Mouse (Mus musculus) hindbrain, embryonic 10.5 days (tissue): ENCODE measurements around the gene Serpinb6a. TPM values are rescaled to one million over a fixed set of nuclear protein-coding genes. Genes with fewer than 3 reads are reported as not detected.
"Not testable (repeated sequence)": the region's sequence is repeated elsewhere in the genome, so short reads cannot be mapped to it uniquely, and the experiment has no call there.

ENCODE experiments used
- DNase-seq: peaks from one replicate; pipeline ENCODE4 v3.0.0-alpha.2; 2017; ENCODE audit warnings: low spot score
- H3K27ac ChIP-seq: fragments of 300-500 bp; sonication (generic); 2 replicates; pipeline ENCODE4 v1.5.1; 2016; ENCODE audit warnings: mild to moderate bottlenecking, moderate library complexity
- H3K27me3 ChIP-seq: fragments of 300-500 bp; sonication (generic); 2 replicates; pipeline ENCODE4 v1.6.1; 2016; ENCODE audit warnings: mild to moderate bottlenecking; ENCODE audit not compliant: poor library complexity, insufficient read depth, severe bottlenecking
- H3K36me3 ChIP-seq: fragments of 300-500 bp; sonication (generic); 2 replicates; pipeline ENCODE4 v1.6.1; 2016; ENCODE audit warnings: mild to moderate bottlenecking, moderate library complexity
- H3K4me1 ChIP-seq: fragments of 300-500 bp; sonication (generic); replicated peaks from 2 replicates; pipeline ENCODE4 v1.6.1; 2016; ENCODE audit warnings: mild to moderate bottlenecking
- H3K4me3 ChIP-seq: fragments of 300-500 bp; sonication (generic); 2 replicates; pipeline ENCODE4 v1.5.1; 2016; ENCODE audit warnings: mild to moderate bottlenecking, moderate library complexity
- H3K9me3 ChIP-seq: fragments of 300-500 bp; sonication (generic); 2 replicates; pipeline ENCODE4 v1.6.1; 2016; ENCODE audit warnings: mild to moderate bottlenecking, moderate library complexity
- WGBS: fragments of 180-500 bp; shearing (Covaris S2); methylation state at CpG from one replicate; pipeline ENCODE4 v1.1.7; 2016; 5-methylcytosine and 5-hydroxymethylcytosine counted together
- polyA plus RNA-seq: library from polyadenylated mRNA; unstranded; fragments of >200 nt; fragmentation: Nextera tagmentation; extraction: Ambion mirVana; gene quantifications from 2 replicates; pipeline ENCODE4 v1.2.1, GENCODE M21; 2016

Serpinb6a gene
- polyA plus RNA-seq, 1 experiment from 2014 or later, result 35.5 TPM

- Histone ChIP-seq H3K4me1 (peaks cover 10% of the 10 kb centered on the region), H3K9me3 (no peaks in the 10 kb centered on the region), H3K27ac (peak within 1 kb of the TSS; percentile 92), H3K36me3 (no peaks in the 10 kb centered on the region), H3K4me3 (peak within 1 kb of the TSS; percentile 67), H3K27me3 (no peaks in the 10 kb centered on the region)
- DNase-seq, result peak; percentile 85
- 3% methylated on average over 22 of the region's 22 CpGs for WGBS
Measured at GRCm38 (mm10) chr13:33964206-33965046, 38.2 kb downstream of the Serpinb6a start, which contains the start of gene Nqo2. Gene Nqo2 (plus strand): TSS chr13:33964687.

- Histone ChIP-seq H3K27ac (no peak overlapping the region), H3K27me3 (no peaks in the 10 kb centered on the region), H3K4me3 (no peak overlapping the region), H3K36me3 (no peaks in the 10 kb centered on the region), H3K4me1 (no peaks in the 10 kb centered on the region), H3K9me3 (no peaks in the 10 kb centered on the region)
- whole genome bisulfite sequencing, result 89% methylated on average over 2 of the region's 2 CpGs
- DNase-seq, result no peak
Measured at GRCm38 (mm10) chr13:33959771-33960170, 42.8 kb downstream of the Serpinb6a start.

GRCm38 (mm10) chr13:33956571-33957421 is 45.8 kb downstream of the Serpinb6a start:
- no peaks in the 10 kb centered on the region for H3K4me1 ChIP-seq
- no peak overlapping the region for H3K27ac ChIP-seq
- H3K36me3 ChIP-seq, result no peaks in the 10 kb centered on the region
- 40% methylated on average over 6 of the region's 6 CpGs for WGBS
- H3K4me3 ChIP-seq, result no peak overlapping the region
- H3K9me3 ChIP-seq, result no peaks in the 10 kb centered on the region
- DNase-seq, result no peak
- H3K27me3 ChIP-seq, result no peaks in the 10 kb centered on the region

- H3K4me1 ChIP-seq, result no peaks in the 10 kb centered on the region
- H3K27ac ChIP-seq, result no peak overlapping the region
- no peak for DNase-seq
- WGBS, result 94% methylated on average over 2 of the region's 2 CpGs
- no peaks in the 10 kb centered on the region for H3K9me3 ChIP-seq
- H3K4me3 ChIP-seq, result no peak overlapping the region
- H3K27me3 ChIP-seq, result no peaks in the 10 kb centered on the region
- no peaks in the 10 kb centered on the region for H3K36me3 ChIP-seq
Measured at GRCm38 (mm10) chr13:33952947-33953346, 49.6 kb downstream of the Serpinb6a start.

GRCm38 (mm10) chr13:33952075-33952449 is 50.5 kb downstream of the Serpinb6a start:
- WGBS, result 84% methylated on average over 1 of the region's 1 CpGs
- DNase-seq, result no peak
- Histone ChIP-seq H3K36me3 (no peaks in the 10 kb centered on the region), H3K9me3 (no peaks in the 10 kb centered on the region), H3K27me3 (no peaks in the 10 kb centered on the region), H3K4me3 (no peak overlapping the region), H3K27ac (no peak overlapping the region), H3K4me1 (no peaks in the 10 kb centered on the region)

- Histone ChIP-seq H3K36me3 (no peaks in the 10 kb centered on the region), H3K27ac (no peak overlapping the region), H3K27me3 (no peaks in the 10 kb centered on the region)
Measured at GRCm38 (mm10) chr13:33951308-33952074, 51.1 kb downstream of the Serpinb6a start.

GRCm38 (mm10) chr13:33942212-33942779 is 60.3 kb downstream of the Serpinb6a start:
- no peaks in the 10 kb centered on the region for H3K27me3 ChIP-seq
- 51% methylated on average over 4 of the region's 4 CpGs for WGBS
- no peaks in the 10 kb centered on the region for H3K36me3 ChIP-seq
- no peaks in the 10 kb centered on the region for H3K4me1 ChIP-seq
- DNase-seq, result peak; percentile 18
- H3K9me3 ChIP-seq, result no peaks in the 10 kb centered on the region
- no peak overlapping the region for H3K4me3 ChIP-seq
- no peak overlapping the region for H3K27ac ChIP-seq

More at GRCm38 (mm10) chr13:33951308-33952074, 51.1 kb downstream of the Serpinb6a start:
- 88% methylated on average over 4 of the region's 4 CpGs for WGBS
- Histone ChIP-seq H3K9me3 (no peaks in the 10 kb centered on the region), H3K4me3 (no peak overlapping the region), H3K4me1 (no peaks in the 10 kb centered on the region)
- DNase-seq, result no peak

GRCm38 (mm10) chr13:33941288-33941808 is 61.2 kb downstream of the Serpinb6a start:
- peaks cover 3% of the 10 kb centered on the region; the same call in 1 of the 2 replicates for H3K27me3 ChIP-seq
- H3K36me3 ChIP-seq, result no peaks in the 10 kb centered on the region
- no peak overlapping the region for H3K27ac ChIP-seq
- H3K4me3 ChIP-seq, result no peak overlapping the region
- DNase-seq, result no peak
- H3K4me1 ChIP-seq, result peaks cover under 1% of the 10 kb centered on the region; the same call in 1 of the 2 replicates
- 94% methylated on average over 5 of the region's 5 CpGs for WGBS
- no peaks in the 10 kb centered on the region for H3K9me3 ChIP-seq

GRCm38 (mm10) chr13:33937587-33937986 is 65.0 kb downstream of the Serpinb6a start:
- H3K27me3 ChIP-seq, H3K4me3 ChIP-seq, H3K9me3 ChIP-seq, H3K36me3 ChIP-seq, DNase-seq, H3K27ac ChIP-seq: not testable (repeated sequence)
- H3K4me1 ChIP-seq, result peaks cover 13% of the 10 kb centered on the region

GRCm38 (mm10) chr13:33937151-33937550 is 65.4 kb downstream of the Serpinb6a start:
- peaks cover 13% of the 10 kb centered on the region for H3K4me1 ChIP-seq
- H3K4me3 ChIP-seq, result no peak overlapping the region
- peaks cover 5% of the 10 kb centered on the region for H3K27me3 ChIP-seq
- H3K9me3 ChIP-seq, result no peaks in the 10 kb centered on the region
- 90% methylated on average over 5 of the region's 5 CpGs for WGBS
- DNase-seq, result no peak
- no peaks in the 10 kb centered on the region for H3K36me3 ChIP-seq
- no peak overlapping the region for H3K27ac ChIP-seq

GRCm38 (mm10) chr13:33935465-33936181 is 67.0 kb downstream of the Serpinb6a start:
- under 1% methylated on average over 44 of the region's 44 CpGs for WGBS
- no peaks in the 10 kb centered on the region for H3K9me3 ChIP-seq
- H3K27ac ChIP-seq, result peak overlapping the region; percentile 85
- DNase-seq, result peak; percentile 77
- peaks cover 13% of the 10 kb centered on the region for H3K4me1 ChIP-seq
- H3K27me3 ChIP-seq, result peaks cover 5% of the 10 kb centered on the region
- no peaks in the 10 kb centered on the region for H3K36me3 ChIP-seq
- peak overlapping the region; percentile 64 for H3K4me3 ChIP-seq
